Mouse (Mus musculus) gastrocnemius, postnatal 25 days (tissue): Measurements from ENCODE around the gene Pthlh. TPM values are rescaled to one million over a fixed set of nuclear protein-coding genes. Genes with fewer than 3 reads are reported as not detected.
"Not testable (repeated sequence)": the region's sequence is repeated elsewhere in the genome, so short reads cannot be mapped to it uniquely, and the experiment has no call there.

Experiments used
- DNase-seq: peaks from one replicate; pipeline ENCODE4 v3.0.0; 2022
- long read RNA-seq, 2 experiments: library from polyadenylated mRNA; stranded (forward); transcript quantifications; one replicate each; pipeline ENCODE4 v2.0.0; 2021
- total RNA-seq, 2 experiments: library from RNA; stranded (reverse); gene quantifications; 1 replicate in 1 of 2; 2 replicates in 1 of 2; pipeline ENCODE4 v1.2.3; 2021

Gene Pthlh
- total RNA-seq = 1 to 10 TPM in 1 of 2 experiments, under 1 TPM in 1; 0.88 to 1.6 TPM
- long read RNA-seq, experiment 1, transcript Pthlh-201 (4 exons, 1,603 nt) = major isoform, 7 of 9 reads
- long read RNA-seq, experiment 1, partial matches to known transcripts = 2 of 9 reads
- long read RNA-seq, experiment 1, other reads (novel, unspliced or antisense) = 0 of 9 reads
- long read RNA-seq, experiment 2, transcript Pthlh-201 (4 exons, 1,603 nt) = major isoform, 6 of 9 reads
- long read RNA-seq, experiment 2, partial matches to known transcripts = 3 of 9 reads
- long read RNA-seq, experiment 2, other reads (novel, unspliced or antisense) = 0 of 9 reads

- DNase-seq = peak; percentile 78
These were observed at the start of gene Pthlh for GRCm38 (mm10) chr6:147263587-147264565. Gene Pthlh (minus strand): TSS chr6:147264183.

- no peak for DNase-seq
These were observed 49.3 kb upstream of the Pthlh start for GRCm38 (mm10) chr6:147313331-147313730.

GRCm38 (mm10) chr6:147310435-147310978 lies 46.5 kb upstream of the Pthlh start:
- no peak for DNase-seq

GRCm38 (mm10) chr6:147310035-147310434 lies 46.1 kb upstream of the Pthlh start:
- peak; percentile 82 for DNase-seq

- not testable (repeated sequence) for DNase-seq
These were observed 40.3 kb upstream of the Pthlh start for GRCm38 (mm10) chr6:147304236-147304635.

- no peak for DNase-seq
These were observed 35.6 kb upstream of the Pthlh start for GRCm38 (mm10) chr6:147299607-147300006.

- DNase-seq = no peak
These were observed 15.3 kb upstream of the Pthlh start for GRCm38 (mm10) chr6:147279309-147279708.

GRCm38 (mm10) chr6:147268143-147268790 lies 4.3 kb upstream of the Pthlh start:
- DNase-seq = no peak

- no peak for DNase-seq
These were observed 2.5 kb upstream of the Pthlh start for GRCm38 (mm10) chr6:147266466-147266865.

- no peak for DNase-seq
These were observed 805 bp downstream of the Pthlh start for GRCm38 (mm10) chr6:147263178-147263577.

- DNase-seq = no peak
These were observed 2.4 kb downstream of the Pthlh start for GRCm38 (mm10) chr6:147261616-147262015.

GRCm38 (mm10) chr6:147260766-147261165 lies 3.2 kb downstream of the Pthlh start:
- no peak for DNase-seq

- no peak for DNase-seq
These were observed 16.2 kb downstream of the Pthlh start for GRCm38 (mm10) chr6:147247782-147248181.

- DNase-seq = no peak
These were observed 19.7 kb downstream of the Pthlh start for GRCm38 (mm10) chr6:147244294-147244693.

GRCm38 (mm10) chr6:147243655-147244054 lies 20.3 kb downstream of the Pthlh start:
- no peak for DNase-seq

- no peak for DNase-seq
These were observed 22.4 kb downstream of the Pthlh start for GRCm38 (mm10) chr6:147241541-147241940.

- no peak for DNase-seq
These were observed 23.7 kb downstream of the Pthlh start for GRCm38 (mm10) chr6:147240203-147240804.

- no peak for DNase-seq
These were observed 37.3 kb downstream of the Pthlh start for GRCm38 (mm10) chr6:147226696-147227095.

GRCm38 (mm10) chr6:147219099-147219498 lies 44.9 kb downstream of the Pthlh start:
- DNase-seq = no peak

GRCm38 (mm10) chr6:147216156-147216555 lies 47.8 kb downstream of the Pthlh start:
- no peak for DNase-seq

GRCm38 (mm10) chr6:147207821-147208330 lies 56.1 kb downstream of the Pthlh start:
- no peak for DNase-seq
